Mouse (Mus musculus) lung, adult 2 months (tissue): ENCODE measurements at regions not wholly inside any gene's neighbourhood (a gene's known extent, or its start where the extent isn't known, plus 50 kb on each side); places are given as distances from the start of the nearest gene placed in this dataset.
"Not testable (repeated sequence)": the region's sequence is repeated elsewhere in the genome, so short reads cannot be mapped to it uniquely, and the experiment has no call there.

Source experiments
- DNase-seq: peaks from one replicate; pipeline ENCODE4 v3.0.0; 2022
- H3K4me1 ChIP-seq: fragments of 200-500 bp; 2 replicates; pipeline ENCODE4 v1.6.1; 2011; ENCODE audit warnings: low read length; ENCODE audit not compliant: control insufficient read depth, insufficient read depth
- H3K4me3 ChIP-seq: fragments of 200-500 bp; replicated peaks from 2 replicates; pipeline ENCODE3; 2011; ENCODE audit warnings: low read depth, mild to moderate bottlenecking, control low read depth, low read length; ENCODE audit errors: extremely low read depth
- CTCF ChIP-seq: fragments of 200-500 bp; IDR thresholded peaks from 2 replicates; pipeline ENCODE4 v1.5.1; 2011; ENCODE audit warnings: mild to moderate bottlenecking, low read length, control low read depth; ENCODE audit not compliant: insufficient read depth
- POLR2A ChIP-seq: fragments of 200-500 bp; IDR thresholded peaks from 2 replicates; pipeline ENCODE4 v1.6.1; 2011; ENCODE audit warnings: low read depth, mild to moderate bottlenecking, control low read depth, low read length, borderline replicate concordance; ENCODE audit errors: extremely low read depth
- WGBS: fragments of 180-500 bp; shearing (Covaris S2); methylation state at CpG from one replicate; pipeline ENCODE4 v1.1.7; 2018; 5-methylcytosine and 5-hydroxymethylcytosine counted together

- no peak for TF ChIP-seq POLR2A
- no peak for TF ChIP-seq CTCF
- 86% methylated on average over 3 of the region's 3 CpGs for WGBS
- Histone ChIP-seq H3K4me3 (no peak overlapping the region), H3K4me1 (no peaks in the 10 kb centered on the region; the same call in 1 of the 2 replicates)
- DNase-seq, result no peak
These were observed 109.0 kb downstream of the Sox4 start for GRCm38 (mm10) chr13:28844495-28844894.

DNA sequence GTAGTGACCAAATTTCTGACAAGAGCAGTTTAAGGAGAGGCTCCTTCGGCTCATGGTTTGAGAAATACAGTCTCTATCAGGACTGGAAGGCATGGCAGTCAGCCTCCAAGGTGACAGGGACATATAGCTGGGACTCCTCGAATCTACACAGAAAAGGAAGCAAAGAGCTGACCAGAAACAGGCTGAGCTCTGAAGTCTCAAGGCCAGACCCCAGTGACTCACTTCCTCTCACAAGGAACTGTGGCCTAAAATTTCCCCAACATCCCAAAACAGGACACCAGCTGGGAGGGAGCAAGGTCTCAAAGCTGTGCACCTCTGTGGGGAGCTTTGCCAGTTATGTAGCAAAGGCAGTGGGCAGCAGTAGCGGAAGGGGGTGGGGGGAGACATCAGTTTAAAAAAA is 110.7 kb downstream of the Sox4 start:
- Histone ChIP-seq H3K4me1 (no peaks in the 10 kb centered on the region; the same call in 1 of the 2 replicates), H3K4me3 (no peak overlapping the region)
- no peak for DNase-seq
- 52% methylated on average over 3 of the region's 3 CpGs for WGBS
- TF ChIP-seq CTCF (no peak), POLR2A (no peak)

GRCm38 (mm10) chr13:28840142-28840541 is 113.4 kb downstream of the Sox4 start:
- no peak for DNase-seq
- 49% methylated on average over 5 of the region's 5 CpGs for WGBS
- no peak overlapping the region for H3K4me3 ChIP-seq
- TF ChIP-seq CTCF (no peak), POLR2A (no peak)
- H3K4me1 ChIP-seq, result no peaks in the 10 kb centered on the region; the same call in 1 of the 2 replicates

GRCm38 (mm10) chr13:28839084-28839483 is 114.4 kb downstream of the Sox4 start:
- no peak for DNase-seq
- no peak for TF ChIP-seq CTCF
- no peak for TF ChIP-seq POLR2A
- H3K4me1 ChIP-seq, result no peaks in the 10 kb centered on the region; the same call in 1 of the 2 replicates
- no peak overlapping the region for H3K4me3 ChIP-seq
- WGBS, result 47% methylated on average over 6 of the region's 6 CpGs

- H3K4me3 ChIP-seq, result no peak overlapping the region
- TF ChIP-seq CTCF (no peak), POLR2A (no peak)
- WGBS, result 55% methylated on average over 3 of the region's 3 CpGs
- H3K4me1 ChIP-seq, result peaks cover 3% of the 10 kb centered on the region; the same call in 1 of the 2 replicates
- no peak for DNase-seq
These were observed 115.3 kb downstream of the Sox4 start for GRCm38 (mm10) chr13:28838216-28838615.

DNA sequence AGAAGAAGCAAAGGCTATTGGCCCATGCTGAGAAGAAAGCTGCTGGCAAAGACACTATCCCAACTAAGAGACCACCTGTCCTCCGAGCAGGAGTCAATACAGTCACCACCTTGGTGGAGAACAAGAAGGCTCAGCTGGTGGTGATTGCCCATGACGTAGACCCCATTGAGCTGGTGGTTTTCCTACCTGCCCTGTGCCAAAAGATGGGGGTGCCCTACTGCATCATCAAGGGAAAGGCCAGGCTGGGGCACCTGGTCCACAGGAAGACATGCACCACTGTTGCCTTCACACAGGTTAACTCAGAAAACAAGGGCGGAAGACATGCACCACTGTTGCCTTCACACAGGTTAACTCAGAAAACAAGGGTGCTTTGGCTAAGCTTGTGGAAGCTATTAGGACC is 116.3 kb downstream of the Sox4 start:
- WGBS, result 98% methylated on average over 3 of the region's 3 CpGs
- not testable (repeated sequence) for H3K4me1 ChIP-seq, DNase-seq, H3K4me3 ChIP-seq

DNA sequence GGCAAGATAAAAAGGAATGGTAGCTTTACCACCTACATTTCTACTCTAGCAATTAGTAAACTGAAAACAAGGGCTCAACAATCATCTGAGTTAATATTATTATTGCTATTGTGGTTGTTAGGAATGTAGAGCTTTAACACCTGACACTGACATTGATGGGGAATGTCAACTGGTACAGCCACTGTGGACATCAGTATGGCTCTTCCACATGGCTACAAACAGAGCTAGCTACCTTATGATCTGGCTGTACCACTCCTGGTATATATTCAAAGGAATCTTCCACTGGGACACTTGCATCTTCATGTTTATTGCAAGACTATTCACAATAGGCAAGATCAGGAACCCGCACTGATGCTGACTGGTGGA is 119.8 kb downstream of the Sox4 start:
- TF ChIP-seq CTCF (no peak), POLR2A (no peak)
- H3K4me3 ChIP-seq, result no peak overlapping the region
- DNase-seq, result no peak
- peaks cover 3% of the 10 kb centered on the region; the same call in 1 of the 2 replicates for H3K4me1 ChIP-seq
- WGBS, result 83% methylated on average over 1 of the region's 1 CpGs

GRCm38 (mm10) chr13:28832855-28833699 is 120.4 kb downstream of the Sox4 start:
- no peak for DNase-seq
- Histone ChIP-seq H3K4me1 (peaks cover 3% of the 10 kb centered on the region; the same call in 1 of the 2 replicates), H3K4me3 (no peak overlapping the region)
- WGBS, result 33% methylated on average over 12 of the region's 12 CpGs
- TF ChIP-seq POLR2A (no peak), CTCF (no peak)

- TF ChIP-seq CTCF (no peak), POLR2A (no peak)
- no peak overlapping the region for H3K4me3 ChIP-seq
- WGBS, result 85% methylated on average over 7 of the region's 7 CpGs
- H3K4me1 ChIP-seq, result no peaks in the 10 kb centered on the region
- DNase-seq, result no peak
These were observed 127.2 kb downstream of the Sox4 start for GRCm38 (mm10) chr13:28826284-28826683.

DNA sequence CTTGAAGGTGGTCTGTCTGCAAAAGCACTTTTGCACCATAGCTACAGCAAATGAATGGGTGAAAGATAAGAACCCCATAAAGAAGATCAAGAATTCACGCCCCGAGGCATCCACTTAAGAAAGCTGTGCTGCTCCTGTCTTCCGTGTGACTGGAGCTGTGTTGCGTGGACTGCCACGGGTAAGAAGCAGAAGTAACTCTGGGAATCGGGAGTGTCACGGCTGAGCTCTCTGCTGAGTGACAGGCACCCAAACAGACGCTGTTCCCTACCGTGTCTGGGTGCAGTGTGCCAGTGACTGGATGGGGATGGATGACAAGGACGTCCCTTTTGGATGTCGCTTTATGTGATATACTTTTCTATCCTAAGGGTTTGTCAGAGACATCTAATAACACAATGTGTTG is 129.5 kb downstream of the Sox4 start:
- no peaks in the 10 kb centered on the region for H3K4me1 ChIP-seq
- WGBS, result 66% methylated on average over 11 of the region's 11 CpGs
- H3K4me3 ChIP-seq, result no peak overlapping the region
- TF ChIP-seq CTCF (no peak), POLR2A (no peak)
- no peak for DNase-seq
